Mouse (Mus musculus) granulocyte monocyte progenitor cell, adult 5-6 weeks (primary cell): Measurements from ENCODE around the gene Ndufb7. TPM values are rescaled to one million over a fixed set of nuclear protein-coding genes. Genes with fewer than 3 reads are reported as not detected.
A peak's percentile ranks its signal among the peaks of the same experiment; 100 is the strongest.
"Not testable (repeated sequence)": the region's sequence is repeated elsewhere in the genome, so short reads cannot be mapped to it uniquely, and the experiment has no call there.

Experiments used
- ATAC-seq: replicated peaks from 2 replicates; pipeline ENCODE4 v1.8.0; 2016; ENCODE audit warnings: mild to moderate bottlenecking, moderate TSS enrichment, inconsistent platforms; ENCODE audit not compliant: poor library complexity, severe bottlenecking
- total RNA-seq, 2 experiments: library from RNA; stranded (forward) in 1 of 2; stranded (reverse) in 1 of 2; fragments of 200-712, 200-1000 nt in 1 of 2; fragments of >200 nt in 1 of 2; fragmentation: Nextera tagmentation in 1 of 2; gene quantifications; 2 replicates each; pipeline ENCODE4 v1.2.3; 2014 to 2017

Ndufb7 gene
- total RNA-seq, 2 experiments from 2014 or later, result 187 TPM

DNA sequence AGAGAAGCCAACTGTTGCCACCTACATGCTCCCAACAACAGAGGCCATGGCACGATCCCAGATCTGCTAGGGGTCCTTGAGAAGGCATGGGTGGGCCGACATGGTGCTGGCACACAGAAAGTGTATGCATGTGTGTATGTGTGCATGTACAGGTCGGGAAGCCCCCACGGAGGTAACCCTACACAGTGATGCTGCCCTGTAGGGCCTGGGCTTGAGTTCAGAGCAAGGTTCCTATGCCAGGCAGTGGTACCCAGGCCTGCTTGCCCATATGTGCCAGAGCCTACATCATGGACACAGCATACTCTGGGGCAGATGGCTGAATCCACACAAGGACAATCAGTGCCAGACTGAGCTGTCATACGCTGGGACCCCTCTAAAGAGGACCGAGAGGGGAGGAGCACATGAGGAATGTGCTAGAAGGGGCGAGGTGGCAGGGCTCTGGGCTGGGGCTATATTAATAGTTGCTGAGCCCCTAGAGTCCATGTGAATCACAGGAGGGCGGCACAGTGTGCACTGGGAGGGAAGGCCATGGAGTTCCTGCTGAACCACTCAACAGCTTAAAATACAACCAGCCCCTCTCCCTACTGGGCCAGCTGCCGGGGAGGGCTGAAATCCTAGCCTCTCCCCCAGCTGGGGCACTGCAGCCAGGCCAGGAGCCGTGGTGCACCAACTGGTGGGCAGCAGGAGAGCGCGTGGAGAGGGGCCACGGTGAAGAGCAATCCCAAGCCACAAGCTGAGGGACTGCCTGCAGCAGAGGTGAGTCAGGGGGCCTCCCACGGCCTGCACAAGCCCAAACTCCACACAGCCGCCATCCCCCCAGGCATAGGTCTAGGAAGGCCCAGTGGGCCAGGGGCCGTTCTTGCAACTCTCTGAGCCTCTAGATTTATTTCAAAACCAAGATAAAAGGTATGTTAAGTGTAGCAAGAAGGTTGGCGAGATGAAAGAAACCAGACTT, 9.4 kb downstream of the Ndufb7 start:
- ATAC-seq, result no peak

- ATAC-seq, result no peak
Measured at GRCm38 (mm10) chr8:83576516-83576895, 10.0 kb downstream of the Ndufb7 start.

DNA sequence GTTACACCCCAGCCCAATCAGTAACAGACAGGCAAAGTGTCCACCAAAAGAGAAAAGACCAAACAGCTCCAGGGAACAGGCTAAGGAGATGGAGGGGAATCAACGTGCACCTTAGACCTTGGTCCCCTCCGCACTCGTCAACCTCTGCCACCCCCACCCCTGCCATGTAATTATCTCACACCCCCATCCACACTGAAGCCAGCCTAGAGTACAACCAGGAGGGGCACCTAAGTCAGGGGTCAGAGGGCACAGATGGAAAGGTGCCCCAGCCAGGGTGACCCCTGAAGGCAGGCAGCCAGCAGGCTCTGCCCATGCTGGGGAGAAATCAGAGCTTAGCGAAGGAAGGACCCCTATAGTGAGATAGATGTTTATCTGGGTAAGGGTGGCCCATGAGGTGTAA, 10.4 kb downstream of the Ndufb7 start:
- ATAC-seq, result no peak

- peak; percentile 18; the same call in 1 of the 2 replicates for ATAC-seq
Measured at GRCm38 (mm10) chr8:83577384-83577791, 10.9 kb downstream of the Ndufb7 start.

- no peak for ATAC-seq
Measured at GRCm38 (mm10) chr8:83578131-83579055, 11.9 kb downstream of the Ndufb7 start.

DNA sequence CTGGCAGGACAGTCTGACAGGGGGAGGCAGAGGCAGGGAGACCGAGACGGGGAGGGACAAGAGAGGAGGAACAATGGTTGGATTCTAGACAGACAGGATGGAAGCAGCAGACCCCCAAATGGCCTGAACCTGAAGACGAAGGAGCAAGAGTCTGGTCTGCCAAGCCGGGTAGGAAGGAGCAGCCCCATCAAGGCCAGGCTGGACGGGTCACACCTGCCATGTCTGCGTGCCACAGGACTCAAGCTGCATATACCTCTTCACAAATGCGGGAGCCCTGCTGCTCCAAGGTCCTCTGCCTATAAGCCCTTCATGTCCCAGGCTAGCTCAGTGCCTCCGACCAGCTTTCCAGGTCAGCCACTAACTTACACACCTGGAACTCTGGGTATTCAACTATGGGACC, 13.2 kb downstream of the Ndufb7 start:
- ATAC-seq, result no peak

GRCm38 (mm10) chr8:83580826-83581225, 14.4 kb downstream of the Ndufb7 start:
- no peak for ATAC-seq

GRCm38 (mm10) chr8:83582226-83582625, 15.8 kb downstream of the Ndufb7 start:
- no peak for ATAC-seq

DNA sequence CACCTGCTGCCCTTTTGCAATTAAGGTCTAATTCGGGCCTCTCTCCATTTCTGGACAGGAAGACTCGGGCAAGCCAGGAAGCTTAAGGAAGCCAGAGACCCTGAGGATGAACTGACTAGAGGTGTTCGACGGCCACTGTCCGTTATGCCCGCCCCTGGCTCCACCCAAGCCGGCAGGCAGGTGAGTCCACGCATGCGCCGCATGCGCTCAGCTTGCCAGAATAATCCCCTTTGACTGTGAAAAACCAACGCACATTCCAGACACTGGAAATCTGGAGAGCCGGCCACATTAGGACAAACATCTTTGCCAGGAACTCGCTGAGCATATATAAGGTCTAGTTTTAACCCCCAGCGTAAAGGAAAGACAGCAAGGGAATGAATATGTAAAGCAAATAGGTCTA, 16.8 kb downstream of the Ndufb7 start:
- ATAC-seq, result no peak

GRCm38 (mm10) chr8:83584771-83585170, 18.3 kb downstream of the Ndufb7 start:
- no peak for ATAC-seq

DNA sequence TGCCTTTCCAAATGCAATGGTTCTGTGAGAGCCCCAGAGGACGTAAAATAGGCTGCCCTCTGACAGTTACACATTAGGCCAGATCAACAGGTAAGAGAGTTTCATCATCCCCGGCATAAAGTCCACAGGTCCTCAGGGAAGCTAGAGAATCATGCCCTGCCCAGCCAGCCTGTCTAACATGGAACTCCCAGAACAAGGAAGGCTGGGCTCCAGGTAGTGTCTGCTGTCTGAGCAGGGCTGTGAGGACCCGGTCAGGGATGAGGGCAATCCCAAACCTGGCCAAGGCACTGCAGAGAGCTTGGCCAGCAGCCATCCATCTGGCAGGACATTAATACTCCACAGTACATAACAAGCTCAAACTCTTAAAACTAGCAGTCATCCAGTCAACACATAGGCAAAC, 18.9 kb downstream of the Ndufb7 start:
- no peak for ATAC-seq

DNA sequence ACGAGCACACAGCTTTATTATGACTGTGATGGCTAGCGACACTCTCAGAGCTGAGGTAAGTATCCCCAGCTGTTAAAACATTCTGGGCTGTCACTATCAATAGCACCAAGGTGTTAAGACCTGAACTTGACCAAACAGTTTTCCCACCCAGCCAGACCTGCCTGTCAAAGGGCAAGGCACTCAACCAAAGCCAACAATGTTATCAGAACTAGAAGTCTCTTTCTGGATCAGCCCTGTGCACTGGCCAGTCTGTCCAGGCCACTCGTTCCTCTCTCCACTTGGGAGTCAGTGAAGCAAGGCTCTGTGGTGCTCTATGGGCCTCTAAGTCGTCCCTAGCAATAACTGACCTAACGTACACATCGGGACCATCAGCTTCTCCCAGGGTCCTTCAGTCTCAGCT, 21.2 kb downstream of the Ndufb7 start:
- ATAC-seq, result no peak

- no peak for ATAC-seq
Measured at GRCm38 (mm10) chr8:83588886-83589285, 22.4 kb downstream of the Ndufb7 start.

DNA sequence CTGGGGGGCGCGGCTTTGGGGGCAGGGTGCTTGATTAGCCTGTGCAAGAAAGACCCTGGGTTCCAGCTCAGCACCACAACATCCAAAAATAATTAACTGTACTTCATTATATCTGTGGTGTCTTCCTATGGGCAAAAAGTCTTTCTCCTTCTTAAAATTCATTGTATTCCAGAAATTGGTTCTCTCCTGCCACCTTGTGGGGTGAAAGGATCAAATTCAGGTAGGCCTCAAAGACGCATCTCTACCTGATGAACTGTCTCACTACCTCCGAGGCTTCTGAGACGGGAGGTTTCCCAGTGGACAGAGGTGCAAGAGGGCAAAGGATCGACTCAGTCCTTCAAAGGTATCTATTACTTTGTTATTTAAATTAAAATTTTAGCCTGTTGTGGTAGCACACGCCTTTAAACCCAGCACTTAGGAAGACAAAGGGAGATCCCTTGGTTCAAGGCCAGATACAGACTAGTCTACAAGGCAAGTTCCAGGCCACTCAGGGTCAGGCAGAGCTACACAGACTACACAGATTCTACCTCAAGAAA, 24.1 kb downstream of the Ndufb7 start:
- no peak for ATAC-seq

DNA sequence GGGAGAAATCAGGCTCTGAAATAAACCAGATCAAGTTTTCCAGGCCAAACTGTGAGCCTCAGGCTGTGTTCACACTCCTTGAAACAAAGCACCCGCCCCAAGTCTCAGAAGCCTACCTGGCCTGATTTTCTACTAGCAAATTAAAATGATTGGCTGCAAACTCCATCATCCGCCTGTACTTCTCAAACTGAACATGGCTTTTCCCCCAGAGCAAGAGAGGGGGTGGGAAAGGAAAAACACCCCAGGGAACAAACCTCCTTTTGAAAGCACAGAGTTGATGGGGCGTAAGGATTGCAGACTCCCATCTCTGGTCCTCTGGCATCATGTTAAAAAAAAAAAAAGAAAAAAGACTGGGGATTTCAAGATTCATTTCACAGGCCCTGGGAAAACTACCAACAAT, 26.2 kb downstream of the Ndufb7 start:
- ATAC-seq, result no peak

- peak; percentile 42 for ATAC-seq
Measured at GRCm38 (mm10) chr8:83593325-83594166, 27.1 kb downstream of the Ndufb7 start.

DNA sequence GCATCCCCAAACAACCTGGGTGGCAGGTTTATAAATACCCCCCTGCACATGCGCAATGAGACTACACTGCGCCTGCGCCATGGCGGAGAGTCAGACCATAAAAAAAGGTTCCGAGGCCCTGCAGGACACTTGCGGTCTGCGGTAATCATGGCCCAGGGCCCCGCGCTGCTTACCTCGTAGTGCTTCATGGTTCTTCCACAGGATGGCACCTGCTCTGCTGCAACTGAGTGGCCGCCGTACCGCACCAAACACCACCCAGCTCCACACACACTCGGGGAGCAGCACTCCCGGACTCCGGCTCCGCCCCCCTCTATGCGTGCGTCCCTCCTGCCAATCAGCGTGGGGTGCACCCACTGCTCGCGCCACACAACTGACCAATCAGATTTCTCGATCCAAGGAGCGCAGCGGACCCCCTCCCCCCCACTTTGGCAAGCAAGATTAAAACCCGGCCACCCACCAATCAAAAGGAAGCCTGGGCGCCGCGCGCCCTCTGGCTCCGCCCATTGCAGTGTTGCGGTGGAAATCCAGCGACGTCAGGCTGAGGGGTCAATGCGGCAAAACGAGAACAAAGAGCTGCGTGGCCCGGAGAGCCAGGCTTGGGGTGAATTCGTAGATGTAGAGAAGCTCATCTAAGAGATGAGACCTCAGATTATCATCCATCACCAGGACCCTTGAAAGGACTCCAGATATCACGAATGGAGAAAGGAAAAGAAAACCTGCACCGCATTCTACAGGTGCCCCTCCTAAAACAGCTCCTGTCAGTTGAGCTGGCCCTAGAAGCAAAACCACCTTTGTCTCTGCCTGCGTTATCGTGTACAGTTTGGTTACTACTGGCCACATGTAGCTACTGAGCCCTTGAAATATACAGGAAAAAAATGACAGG, 27.9 kb downstream of the Ndufb7 start:
- peak; percentile 93 for ATAC-seq

DNA sequence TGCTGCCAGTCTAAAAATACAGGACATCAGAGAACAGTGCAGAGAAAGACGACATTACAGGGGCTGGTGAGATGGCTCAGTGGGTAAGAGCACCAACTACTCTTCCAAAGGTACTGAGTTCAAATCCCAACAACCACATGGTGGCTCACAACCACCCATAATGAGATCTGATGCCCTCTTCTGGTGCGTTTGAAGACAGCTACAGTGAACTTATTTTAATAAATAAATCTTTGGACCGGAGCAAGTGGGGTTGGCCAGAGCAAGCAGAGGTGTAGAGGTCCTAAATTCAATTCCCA, 28.5 kb downstream of the Ndufb7 start:
- not testable (repeated sequence) for ATAC-seq

GRCm38 (mm10) chr8:83596369-83596768, 29.9 kb downstream of the Ndufb7 start:
- ATAC-seq, result no peak
